Mouse (Mus musculus): ENCODE data around the gene Hoxd11.
A peak's percentile ranks its signal among the peaks of the same experiment; 100 is the strongest.

The Hoxd11 gene

DNA sequence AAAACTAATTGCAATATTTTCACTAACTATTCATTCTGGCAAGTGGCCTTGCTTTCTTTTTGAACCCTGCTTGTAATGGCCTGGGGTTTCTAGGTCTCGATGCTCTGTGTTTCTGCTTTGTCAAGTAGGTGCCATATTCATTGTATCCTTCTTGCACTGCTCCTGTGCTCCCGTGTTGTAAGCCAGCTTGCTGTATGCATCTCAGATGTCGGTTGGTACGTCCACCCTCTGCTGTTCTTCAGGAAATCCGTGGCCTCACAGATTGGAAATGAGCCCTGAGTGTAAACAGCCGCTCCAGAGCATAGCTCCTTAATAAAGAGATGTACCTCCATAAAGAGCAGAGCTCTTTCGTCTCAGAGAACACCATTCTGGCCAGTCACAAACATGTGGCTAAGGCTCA is 28.2 kb downstream of the Hoxd11 start:
- no peak for DNase-seq (ENCODE audit: extremely low spot score)

DNA sequence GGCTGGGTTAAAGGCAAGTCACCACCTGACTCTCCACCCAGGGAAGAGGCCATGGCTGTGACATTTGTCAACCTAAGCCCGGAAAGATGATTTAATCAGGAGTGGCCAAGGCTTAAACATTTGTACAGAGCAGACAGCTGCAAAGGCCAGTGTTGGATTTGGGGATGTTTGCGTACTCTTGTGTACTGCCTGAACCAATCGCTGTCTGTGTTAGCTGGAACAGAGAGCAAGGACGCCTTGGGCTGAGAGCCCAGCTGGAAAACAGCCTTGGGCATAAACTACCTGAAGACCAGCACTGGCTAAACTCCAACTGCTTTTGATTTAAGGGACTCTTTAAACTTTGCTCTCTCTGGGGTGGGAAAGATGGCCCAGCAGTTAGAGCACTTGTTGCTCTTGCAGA is 29.3 kb downstream of the Hoxd11 start:
- no peak for DNase-seq (ENCODE audit: extremely low spot score)

DNA sequence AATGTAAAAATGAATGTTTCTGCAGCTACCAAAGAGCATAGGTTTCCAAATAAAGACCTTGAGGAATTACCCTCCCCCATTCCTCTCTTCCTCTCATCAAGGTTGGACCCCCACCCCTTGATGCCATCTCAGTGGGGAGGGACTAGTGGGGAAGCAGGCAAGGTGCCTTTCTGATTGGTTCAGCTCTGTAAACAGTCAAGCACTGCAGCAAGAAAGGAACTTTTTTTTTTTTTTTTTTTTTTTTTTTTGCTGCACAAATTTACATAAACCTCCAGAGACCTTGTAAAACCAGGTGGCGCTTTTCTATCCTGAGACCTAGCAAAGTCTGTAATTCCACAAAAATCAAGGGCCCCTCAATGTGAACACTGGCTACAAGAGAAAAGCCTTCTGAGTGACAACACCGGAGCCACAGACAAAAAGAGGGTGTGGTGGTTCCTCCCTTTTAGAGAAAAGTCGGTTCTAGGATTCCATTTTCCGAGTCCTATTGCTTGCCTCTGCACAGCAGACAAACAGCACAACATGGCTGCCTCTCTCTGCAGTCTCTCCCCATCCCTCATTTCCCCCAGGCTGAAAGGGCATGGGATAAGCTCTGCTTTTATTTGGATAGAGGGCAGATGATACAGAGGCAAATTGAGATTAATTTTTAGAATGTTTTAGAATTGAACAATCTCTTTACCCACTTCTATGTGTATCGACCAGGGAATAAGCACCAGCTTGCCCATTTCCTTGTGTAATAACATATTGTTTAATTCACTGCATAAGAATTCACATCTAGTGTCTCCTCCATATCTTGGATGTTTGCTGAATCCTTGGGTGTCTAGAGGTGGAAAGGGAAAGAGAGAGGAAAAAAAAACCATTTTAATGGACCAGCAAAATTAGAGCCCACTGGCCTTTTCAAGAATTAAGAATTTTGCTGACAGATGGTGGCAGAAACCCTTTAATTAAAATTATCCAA is 30.4 kb downstream of the Hoxd11 start:
- DNase-seq (ENCODE audit: extremely low spot score): no peak

DNA sequence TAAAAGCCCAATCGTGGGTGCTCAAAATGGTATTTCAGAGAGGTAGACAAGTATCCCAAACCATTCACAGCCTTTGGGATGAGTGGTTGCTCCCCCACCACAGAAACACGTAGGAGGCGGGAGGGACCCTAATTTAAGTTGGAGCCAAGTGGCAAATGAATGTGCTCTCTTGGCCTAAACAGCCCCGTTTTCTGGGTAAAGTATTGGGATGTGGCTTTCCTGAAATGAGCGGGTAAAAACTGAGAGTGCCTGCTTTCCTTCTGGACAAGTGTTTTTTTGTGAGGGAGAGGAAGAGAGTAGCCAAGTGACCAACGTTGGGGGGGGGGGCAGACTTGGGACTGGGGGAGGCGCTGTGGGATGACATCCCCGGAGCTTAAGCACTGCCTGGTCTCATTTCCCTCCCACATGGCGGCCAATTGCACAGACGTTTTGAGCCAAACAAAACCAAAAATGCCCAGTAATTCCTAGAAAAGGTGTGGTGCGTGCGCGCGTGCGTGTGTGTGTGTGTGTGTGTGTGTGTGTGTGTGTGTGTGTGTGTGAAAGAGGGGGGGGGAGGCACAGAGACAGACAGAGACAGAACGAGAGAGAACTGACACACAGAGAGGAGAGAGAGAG is 31.7 kb downstream of the Hoxd11 start:
- DNase-seq (ENCODE audit: extremely low spot score): no peak

DNA sequence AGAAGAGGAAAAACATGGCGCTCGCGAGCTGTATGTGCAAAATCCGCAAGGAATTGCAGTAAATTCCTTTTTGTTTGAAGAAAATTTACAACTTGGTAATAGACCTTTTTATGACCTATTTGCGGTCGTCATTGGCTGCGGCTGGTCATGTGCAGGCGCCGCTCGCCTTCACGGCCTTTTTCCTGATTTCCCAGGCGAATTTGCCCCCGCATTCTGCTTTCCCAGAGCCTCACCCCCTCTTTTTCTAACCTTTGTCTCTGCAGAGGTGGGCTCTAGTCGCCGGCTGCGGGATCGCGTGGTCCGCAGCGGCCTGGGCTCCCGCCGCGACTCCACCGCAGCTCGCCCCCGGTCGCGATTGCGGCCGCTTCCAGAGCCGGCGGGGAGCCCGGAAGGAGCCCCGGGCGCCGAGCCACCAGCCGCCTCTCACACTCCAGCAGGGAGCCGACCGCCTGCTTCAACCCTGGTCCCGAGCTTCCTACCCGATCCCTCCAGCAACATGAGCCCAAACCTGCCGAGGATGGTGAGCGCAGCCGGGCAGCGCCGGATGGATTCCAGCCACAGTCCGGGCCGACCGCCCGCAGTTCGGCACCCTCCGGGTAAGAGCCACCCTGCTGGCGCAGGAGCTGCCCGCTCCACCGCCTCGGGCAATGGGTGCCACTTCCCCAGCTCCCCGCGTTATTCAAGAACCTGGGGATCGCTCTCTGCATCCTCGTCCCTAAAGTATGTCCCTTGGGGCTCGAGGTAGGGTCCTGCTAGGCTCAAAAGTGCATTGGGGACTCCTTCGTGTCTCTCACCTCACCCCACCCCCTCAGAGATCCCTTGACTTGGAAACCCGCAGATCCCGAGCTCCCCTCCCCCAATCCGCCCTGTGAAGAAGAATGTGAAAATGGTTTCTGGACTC is 32.6 kb downstream of the Hoxd11 start, which contains the start of the genes Hoxd3 and Hoxd4:
TSS of gene Hoxd3 (plus strand) at position 207 of the 901 bp plus-strand sequence.
TSS of gene Hoxd4 (plus strand) at position 209 of the 901 bp plus-strand sequence.
- no peak for DNase-seq (ENCODE audit: extremely low spot score)

DNA sequence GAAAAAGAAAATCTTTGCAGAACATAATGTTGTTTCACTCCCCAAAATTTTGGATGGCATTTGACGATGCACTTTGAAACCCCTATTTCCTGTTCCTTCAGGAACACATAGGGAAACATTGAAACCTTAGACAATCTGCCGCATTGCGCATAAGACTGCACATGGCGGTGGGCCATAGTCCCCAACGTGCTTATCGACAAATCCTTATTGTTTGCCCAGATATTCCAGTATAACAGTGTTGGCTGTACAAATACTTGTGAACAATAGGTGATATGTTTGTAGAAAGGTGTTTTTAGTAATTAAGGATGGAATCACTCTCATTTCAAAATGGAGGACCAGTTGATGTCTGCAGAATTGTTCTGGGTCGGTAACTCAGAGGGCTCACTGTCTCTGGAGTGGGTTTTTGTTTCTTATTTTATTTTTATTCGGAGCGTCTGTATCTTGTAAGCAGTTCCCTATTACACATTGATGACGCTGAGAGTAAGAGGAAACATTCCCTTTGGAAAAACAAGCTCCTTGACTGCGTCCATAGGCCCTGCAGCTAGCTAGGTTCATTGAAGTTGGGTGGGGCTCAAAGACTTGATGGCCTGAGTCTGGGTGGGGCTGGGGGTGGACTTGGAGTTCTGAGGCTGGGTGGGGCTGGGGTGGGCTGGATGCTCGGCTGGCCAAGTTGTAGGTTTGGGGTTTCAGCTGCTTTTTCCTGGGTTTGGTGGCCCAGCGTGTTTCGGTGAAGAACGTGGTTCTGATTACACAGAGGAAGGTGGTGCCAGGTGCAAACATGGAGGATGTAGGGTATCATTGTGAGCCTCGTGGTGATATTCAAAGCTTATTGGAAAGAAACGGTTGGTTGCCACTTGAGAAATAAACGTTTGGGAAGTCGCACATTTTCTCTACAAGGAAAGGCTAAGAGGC is 34.1 kb downstream of the Hoxd11 start:
- no peak for DNase-seq (ENCODE audit: extremely low spot score)

DNA sequence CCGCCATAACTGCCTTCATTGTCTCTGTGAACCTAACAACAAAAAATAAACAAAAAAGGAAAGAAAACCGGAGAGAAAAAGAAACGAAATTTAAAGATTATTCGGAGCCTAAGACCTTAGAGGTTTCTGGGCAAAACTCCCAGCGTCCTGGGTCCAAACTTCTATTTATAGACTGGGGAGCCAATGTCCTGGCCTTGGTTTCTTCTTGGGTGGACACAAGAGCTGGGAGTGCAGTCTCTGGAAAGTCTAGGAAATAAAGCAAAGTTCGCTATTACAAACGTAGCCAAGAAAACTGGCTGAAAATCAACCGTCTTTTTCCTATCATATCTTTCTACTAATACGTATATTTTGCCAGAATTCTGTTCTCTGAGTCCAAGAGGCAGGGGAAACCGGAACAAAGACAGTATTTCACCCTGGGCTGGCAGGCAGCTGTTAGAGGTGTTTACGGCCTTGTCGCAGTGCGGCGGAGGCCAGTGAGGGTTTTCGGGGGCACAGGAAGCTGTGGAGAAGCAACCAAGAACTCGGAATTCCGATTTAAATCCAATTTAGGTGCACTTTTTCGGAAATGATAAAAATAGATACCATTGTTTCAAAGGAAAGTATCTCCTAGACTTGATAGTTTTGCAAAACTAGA is 34.9 kb downstream of the Hoxd11 start:
- no peak for DNase-seq (ENCODE audit: extremely low spot score)

DNA sequence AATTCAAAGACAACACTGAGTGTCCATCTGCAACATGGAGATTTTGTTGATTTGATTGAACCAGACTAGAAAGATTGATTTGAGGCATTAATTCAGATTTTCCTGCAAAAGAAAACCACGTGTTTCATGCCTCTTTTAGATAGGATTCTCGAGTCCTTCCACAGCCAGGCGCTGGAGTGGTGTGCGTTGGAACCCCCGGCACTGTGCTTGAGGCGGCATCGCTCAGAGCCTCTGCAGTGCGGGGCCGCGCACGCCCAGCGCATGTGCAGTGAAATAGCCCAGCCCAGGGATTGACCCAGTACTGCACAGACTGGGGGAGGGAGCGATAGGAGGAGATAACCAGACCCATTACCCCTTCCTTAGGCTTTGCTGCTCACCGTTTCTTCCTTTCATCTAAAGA is 35.5 kb downstream of the Hoxd11 start:
- DNase-seq (ENCODE audit: extremely low spot score): no peak

DNA sequence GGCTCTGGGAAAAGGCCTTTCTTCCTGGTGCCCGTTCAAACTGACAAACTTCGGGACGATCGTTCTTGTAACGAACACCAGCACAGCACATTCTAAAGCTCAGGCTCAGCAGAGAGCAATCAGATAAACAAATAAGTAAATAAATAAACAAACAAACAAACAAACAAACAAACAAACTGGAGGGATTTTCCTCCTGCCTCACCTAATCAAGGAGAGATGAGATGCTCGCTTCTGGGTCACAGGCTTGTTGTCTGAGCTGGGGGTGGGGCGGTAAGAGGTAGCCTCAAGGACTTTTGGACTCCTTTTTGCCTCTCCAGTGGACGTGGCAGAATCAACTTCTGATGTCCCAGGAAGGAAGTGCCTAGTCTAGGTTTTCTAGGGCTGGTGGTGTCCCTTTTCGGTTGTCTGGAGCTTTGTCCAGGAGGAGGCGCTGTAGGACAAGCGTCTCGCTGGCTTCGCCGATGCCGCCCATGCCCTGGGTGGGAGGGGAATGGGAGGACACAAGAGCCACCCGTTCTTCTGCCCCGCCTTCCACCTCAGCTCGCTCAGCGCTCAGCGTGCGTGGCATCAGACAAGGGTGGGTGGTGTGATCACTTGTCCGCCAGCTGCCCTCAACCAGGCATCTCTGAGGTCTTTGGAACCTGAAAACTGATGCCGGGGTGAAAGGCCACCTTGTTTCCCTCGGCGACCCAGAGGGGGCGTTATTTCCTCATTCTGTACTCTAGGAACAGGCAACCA is 36.3 kb downstream of the Hoxd11 start:
- DNase-seq (ENCODE audit: extremely low spot score): peak; percentile 91

DNA sequence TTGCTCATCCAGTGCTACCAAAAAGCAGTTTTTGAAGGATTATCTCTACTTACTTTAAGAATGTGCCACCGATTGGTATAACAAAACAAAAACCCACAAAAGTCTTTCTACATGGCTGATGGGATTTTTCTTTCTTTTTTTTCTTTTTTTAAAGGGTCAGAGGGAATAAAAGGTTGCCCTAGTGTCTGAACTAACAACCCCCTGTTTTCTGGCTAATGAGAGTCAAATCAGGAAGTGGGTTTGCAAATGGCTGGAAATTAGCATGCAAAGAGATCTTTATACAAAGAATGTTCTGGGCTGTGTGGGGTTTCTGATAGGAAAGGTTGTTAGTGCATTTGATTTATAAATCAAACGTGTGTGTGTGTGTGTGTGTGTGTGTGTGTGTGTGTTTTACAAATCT is 41.0 kb downstream of the Hoxd11 start:
- no peak for DNase-seq (ENCODE audit: extremely low spot score)

DNA sequence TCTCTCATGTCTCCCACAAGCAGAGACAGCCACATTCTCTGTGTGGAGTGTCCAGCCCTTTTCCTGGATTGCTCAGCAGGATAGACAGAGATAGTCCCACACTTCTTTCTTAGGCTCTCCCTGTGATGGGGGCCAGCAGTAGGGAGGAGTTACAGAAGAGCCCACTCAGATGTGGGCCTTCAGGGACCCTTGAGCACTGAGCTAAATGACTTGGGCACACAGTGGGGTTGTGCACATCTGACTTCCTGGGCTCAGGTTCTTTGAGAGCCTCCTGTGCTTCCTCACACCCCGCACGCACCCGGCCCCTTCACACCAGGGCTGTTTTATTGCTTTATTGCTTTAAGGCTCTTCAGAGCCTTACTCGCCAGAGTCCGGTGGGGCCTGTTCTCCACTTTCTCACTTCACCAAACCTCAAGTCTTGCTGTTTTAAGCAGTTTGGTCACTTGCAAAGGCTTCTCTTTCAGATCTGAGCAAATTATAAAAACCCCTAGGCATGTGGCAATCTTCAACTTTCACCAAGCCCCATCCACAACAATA is 41.7 kb downstream of the Hoxd11 start:
- DNase-seq (ENCODE audit: extremely low spot score): no peak

DNA sequence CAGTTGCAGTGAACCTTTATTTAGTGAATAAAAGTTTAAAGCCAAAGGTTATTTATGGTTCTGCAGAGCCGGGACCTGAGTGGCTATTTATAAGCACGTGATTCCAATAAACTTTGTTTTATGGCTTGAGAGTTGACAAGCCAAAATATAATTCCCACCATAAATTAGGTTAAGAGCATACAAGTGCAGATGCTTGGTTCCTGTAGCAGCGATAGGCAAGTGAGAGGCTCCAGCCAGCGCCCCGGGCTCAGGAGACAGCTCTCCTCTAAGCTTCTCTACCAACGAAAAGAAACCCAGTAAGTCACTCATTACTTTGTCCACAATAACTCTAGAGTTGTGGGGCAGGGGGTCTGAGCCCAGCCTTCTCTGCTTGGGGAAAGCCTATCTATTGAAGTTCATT is 42.5 kb downstream of the Hoxd11 start:
- no peak for DNase-seq (ENCODE audit: extremely low spot score)

DNA sequence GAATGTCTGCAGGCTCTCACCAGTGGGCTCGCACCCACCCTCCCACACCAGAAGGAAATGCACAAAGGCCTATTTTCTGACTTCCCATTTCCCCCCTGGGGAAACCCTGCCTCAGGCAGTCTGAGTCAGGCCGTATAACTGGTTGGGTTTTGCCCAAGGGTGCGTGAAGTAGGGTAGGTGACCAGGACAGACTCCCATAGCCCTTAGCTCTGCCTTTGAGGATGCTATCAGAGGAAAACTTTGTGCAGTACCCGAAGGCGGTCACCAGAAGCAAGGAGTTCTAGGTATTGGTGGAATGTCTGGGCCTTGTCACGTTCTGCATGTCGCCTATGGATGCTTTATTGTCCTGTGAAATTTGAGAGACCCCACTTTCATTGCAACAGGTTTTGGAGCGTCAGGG is 43.6 kb downstream of the Hoxd11 start:
- no peak for DNase-seq (ENCODE audit: extremely low spot score)

DNA sequence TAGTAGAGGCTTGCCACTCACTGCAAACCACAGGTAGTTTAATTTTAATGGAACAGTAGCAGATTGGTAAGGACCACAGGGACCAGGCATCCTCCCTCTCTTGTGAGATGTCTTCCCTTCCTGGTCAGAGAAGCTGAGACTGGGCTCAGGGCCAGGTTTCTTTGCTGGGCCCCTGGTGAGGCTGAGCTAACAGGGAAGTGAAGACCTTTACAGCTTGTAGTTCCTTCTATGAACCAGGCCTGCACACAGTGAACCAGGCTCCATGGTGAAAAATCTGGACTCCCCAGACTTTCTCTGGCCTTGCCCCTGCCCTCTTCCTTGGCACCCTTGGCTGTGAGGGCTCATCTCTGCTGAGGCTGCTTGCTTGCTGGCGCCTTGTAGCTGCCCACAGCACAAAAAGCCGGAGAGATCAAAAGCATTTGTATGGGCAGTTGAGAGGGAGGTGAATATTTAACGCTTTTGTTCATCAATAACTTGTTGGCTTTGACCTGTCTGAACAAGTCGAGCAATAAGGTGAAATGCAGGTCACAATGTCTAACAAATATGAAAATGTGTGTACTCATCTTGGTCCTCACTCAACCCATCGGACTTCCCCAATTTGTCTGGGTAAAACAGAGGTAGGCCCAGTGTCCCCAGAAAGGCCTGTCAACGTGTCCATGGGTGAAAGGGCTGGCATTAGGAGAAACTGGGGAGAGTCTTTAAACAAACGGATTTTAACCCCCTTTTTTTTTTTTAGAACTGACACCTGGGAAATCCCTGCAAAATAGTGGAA is 45.1 kb downstream of the Hoxd11 start:
- no peak for DNase-seq (ENCODE audit: extremely low spot score)

DNA sequence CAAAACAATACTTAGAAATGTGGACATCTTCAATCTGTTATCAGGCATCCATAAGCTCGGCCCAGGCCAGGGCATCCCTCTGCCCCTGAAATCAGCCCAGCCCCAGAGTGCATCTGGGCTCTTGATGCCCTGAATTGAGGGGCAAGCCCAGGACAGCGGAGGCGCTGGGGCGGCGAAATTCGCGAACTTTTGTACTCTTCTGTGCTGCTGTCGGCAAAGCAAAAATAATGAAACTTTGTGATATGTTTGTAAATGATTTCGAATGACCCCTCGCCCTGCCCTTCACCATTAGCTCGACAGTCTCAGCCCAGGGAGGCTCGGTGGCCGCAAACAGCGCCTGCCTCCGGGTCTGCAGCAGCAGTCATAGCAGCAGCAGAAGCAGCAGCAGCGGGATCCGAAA is 45.8 kb downstream of the Hoxd11 start:
- DNase-seq (ENCODE audit: extremely low spot score): no peak

DNA sequence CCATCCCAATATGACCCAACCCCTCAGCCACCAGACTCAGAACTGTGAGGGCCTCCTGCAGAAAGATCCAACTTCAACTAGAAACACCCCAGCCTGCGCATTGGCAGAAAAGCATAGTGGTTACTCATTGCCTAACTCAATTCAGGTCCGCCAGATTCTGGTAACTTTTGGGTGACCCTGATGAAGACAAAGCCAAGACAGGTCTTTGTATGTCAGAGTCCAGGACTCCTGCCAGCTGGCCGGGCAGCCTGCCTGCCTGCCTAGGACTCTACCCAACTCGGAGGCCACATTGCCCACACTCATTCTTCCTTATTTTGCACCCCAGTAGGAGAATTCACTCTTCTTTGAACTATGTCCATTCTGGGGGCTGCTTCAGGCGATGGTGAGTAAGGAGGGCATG is 47.2 kb downstream of the Hoxd11 start, which contains the start of gene Gm28230:
TSS of gene Gm28230 (plus strand) at position 178 of the 400 bp plus-strand sequence.
- peak; percentile 45 for DNase-seq (ENCODE audit: extremely low spot score)

DNA sequence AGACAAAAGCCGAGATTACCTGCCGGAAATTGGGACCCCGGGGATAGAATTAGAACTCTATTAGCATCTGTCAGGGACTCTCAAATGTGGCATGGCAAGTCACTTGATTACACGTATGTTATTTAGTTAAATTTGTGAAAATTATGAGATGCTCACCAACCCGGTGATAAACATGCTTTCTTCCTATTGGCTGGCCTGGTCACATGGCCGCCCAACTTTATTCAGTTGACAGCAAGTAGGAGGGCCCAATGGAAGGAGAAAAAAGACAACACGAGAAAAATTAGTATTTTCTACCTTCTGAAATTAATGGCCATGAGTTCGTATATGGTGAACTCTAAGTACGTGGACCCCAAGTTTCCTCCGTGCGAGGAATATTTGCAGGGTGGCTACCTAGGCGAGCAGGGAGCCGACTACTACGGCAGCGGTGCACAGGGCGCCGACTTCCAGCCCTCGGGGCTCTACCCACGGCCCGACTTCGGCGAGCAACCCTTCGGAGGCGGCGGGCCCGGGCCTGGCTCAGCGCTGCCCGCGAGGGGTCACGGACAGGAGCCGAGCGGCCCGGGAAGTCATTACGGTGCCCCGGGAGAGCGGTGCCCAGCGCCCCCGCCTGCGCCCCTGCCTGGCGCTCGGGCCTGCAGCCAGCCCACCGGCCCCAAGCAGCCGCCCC is 47.7 kb downstream of the Hoxd11 start:
- DNase-seq (ENCODE audit: extremely low spot score): peak; percentile 41
